Mouse (Mus musculus): Measurements from ENCODE around the gene Tbx3.

DNA sequence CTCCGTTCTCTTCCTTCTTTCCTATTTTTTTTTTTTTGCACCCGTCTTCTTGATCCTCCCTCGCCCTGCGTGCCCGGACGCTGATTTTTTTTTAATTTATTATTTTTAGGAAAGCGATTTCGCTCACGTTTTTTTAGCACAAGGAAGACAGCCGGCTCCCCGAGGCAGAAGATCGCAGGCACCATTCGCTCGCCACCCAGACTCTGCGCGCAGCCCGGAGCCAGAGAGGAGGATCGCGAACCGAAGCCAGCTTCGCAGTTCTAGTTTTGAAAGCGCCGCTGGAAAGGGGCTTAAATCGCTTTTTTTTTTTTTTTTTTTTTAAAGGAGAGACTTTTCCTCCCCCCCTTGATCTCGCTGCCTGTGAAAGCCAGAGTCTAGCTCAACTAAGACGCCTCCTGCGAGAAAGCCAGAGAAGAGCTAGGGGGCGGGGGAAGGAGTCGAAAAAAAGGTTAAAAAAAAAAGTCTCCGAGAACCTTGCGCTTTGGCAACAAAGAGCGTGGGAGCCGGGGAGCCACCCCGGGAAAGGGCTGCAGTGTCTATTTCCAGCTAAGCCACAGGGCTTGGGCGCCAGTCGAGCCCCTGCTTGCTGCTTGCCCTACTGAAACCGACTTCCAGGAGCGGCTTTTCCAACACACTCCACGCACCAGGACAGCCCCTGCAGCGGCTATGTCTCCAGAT lies 794 bp downstream of the Tbx3 start:
- no peak for TF ChIP-seq CTCF (IDR thresholded peaks at IDR 0.05; ENCODE audit: low read depth)
- no peak for TF ChIP-seq EP300 (optimal IDR thresholded peaks at IDR 0.05)

Measured in stomach, postnatal 0 days (tissue).